Mouse (Mus musculus): Measurements from ENCODE around the gene Frmd4b. TPM values are rescaled to one million over a fixed set of nuclear protein-coding genes. Genes with fewer than 3 reads are reported as not detected.

Gene Frmd4b
- total RNA-seq (2017), result 3.9 and 6.4 TPM in 2 replicates

GRCm38 (mm10) chr6:97617266-97617743 is at the start of gene Frmd4b:
Gene Frmd4b, minus strand, starts transcription at chr6:97617541.
- ATAC-seq (ENCODE audit: extremely low read depth, insufficient number of reproducible peaks, low FRiP score, poor library complexity, severe bottlenecking), result no peak

DNA sequence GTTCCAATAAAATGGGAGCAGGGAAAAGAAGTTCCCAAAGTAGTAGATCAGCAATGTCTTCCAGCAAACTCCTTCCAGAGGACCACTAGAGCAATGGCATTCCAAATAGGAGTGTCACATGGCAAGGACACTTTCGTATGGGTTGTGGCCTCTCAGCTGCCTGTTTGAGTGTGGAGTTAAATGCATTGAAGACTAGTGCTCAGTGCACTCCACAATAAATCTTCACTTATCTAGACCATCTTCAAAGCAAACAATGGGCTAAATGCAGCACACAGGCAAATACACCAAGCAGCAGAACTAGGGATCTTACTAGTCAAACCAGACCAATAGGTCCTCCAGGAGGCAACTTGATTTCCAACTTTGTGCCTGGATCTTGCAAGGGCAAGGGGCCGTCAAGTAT is 49.1 kb upstream of the Frmd4b start:
- ATAC-seq (ENCODE audit: extremely low read depth, insufficient number of reproducible peaks, low FRiP score, poor library complexity, severe bottlenecking), result no peak

GRCm38 (mm10) chr6:97658921-97659320 is 41.6 kb upstream of the Frmd4b start:
- ATAC-seq (ENCODE audit: extremely low read depth, insufficient number of reproducible peaks, low FRiP score, poor library complexity, severe bottlenecking), result no peak

DNA sequence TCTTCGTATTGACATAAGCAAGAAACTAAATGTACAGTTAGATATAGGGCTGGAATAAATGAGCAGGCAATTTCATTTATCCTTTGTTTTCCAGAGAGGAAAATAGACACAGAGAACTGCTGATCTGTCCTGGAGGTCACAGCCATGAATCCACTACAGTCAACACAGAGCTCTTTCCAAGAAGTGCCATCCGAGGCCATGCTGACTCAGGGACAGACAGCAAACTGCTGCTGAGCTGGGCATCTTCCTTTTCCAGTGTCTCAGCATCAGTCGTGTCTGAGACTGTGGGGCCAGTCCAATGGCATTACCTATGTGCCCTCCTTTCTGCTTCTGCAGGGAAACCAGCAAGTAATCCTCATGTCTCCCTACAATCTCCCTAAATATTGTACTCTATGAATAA is 38.6 kb upstream of the Frmd4b start:
- no peak for ATAC-seq (ENCODE audit: extremely low read depth, insufficient number of reproducible peaks, low FRiP score, poor library complexity, severe bottlenecking)

GRCm38 (mm10) chr6:97647501-97647900 is 30.2 kb upstream of the Frmd4b start:
- no peak for ATAC-seq (ENCODE audit: extremely low read depth, insufficient number of reproducible peaks, low FRiP score, poor library complexity, severe bottlenecking)

DNA sequence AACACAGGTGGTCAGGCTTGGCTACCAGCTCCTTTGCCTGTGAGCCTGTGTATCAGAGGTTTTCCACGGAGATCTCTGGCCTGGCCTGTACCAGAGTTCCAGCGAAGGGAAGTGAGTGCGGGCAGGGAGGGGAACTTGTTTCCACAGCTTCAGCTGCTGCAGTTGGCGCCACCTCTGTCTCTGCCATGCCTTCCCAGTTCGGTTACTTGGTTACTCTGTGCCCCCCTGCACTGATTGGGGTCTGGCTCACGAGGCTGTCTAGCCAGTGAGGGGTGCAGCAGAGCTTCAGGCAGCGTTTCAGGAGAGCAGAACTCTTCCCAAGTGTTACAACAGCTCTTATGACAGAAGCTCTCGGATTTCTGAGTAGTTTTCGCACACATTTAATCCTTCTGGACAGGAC is 6.0 kb upstream of the Frmd4b start:
- ATAC-seq (ENCODE audit: extremely low read depth, insufficient number of reproducible peaks, low FRiP score, poor library complexity, severe bottlenecking), result no peak

GRCm38 (mm10) chr6:97622236-97622635 is 4.9 kb upstream of the Frmd4b start:
- ATAC-seq (ENCODE audit: extremely low read depth, insufficient number of reproducible peaks, low FRiP score, poor library complexity, severe bottlenecking), result no peak

DNA sequence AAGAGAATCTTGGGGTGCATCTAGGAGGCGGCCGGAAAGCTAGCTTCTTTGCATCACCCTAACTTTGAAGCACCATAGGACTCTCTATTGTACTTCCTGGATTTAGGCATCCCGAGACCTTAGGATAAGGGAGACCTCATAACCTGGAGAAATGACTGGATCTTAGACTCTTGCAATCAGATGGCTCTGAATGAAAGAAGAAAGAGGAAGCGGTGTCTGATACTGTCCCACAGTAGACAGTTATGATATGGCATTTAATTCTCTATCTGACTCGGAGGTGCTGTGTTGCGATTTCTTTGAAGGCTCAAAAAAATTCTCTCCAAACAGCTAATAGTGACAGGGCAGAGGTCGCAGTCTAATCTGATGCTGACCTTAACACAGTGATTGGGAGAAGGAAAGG is 433 bp upstream of the Frmd4b start:
- no peak for ATAC-seq (ENCODE audit: extremely low read depth, insufficient number of reproducible peaks, low FRiP score, poor library complexity, severe bottlenecking)

- no peak for ATAC-seq (ENCODE audit: extremely low read depth, insufficient number of reproducible peaks, low FRiP score, poor library complexity, severe bottlenecking)
Measured at GRCm38 (mm10) chr6:97616658-97617265, 579 bp downstream of the Frmd4b start.

- no peak for ATAC-seq (ENCODE audit: extremely low read depth, insufficient number of reproducible peaks, low FRiP score, poor library complexity, severe bottlenecking)
Measured at GRCm38 (mm10) chr6:97615901-97616461, 1.4 kb downstream of the Frmd4b start.

DNA sequence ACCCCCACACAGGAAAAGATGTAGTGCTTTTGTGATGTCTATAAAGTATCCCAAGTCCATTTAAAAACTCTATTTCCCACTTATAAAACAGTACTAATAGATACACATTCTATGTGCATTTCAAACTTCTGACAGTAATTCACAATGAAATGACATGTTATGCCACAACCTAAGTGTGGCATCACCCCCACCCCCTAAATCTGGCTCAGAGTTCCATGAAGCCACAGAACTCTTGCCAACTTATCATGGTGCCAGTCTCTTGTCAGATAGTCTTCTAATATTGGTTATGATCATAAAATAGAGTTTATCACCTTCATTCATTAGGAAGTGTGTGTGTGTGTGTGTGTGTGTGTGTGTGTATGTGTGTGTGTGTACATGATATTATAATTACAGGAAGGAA is 3.2 kb downstream of the Frmd4b start:
- no peak for ATAC-seq (ENCODE audit: extremely low read depth, insufficient number of reproducible peaks, low FRiP score, poor library complexity, severe bottlenecking)

GRCm38 (mm10) chr6:97612861-97613260 is 4.5 kb downstream of the Frmd4b start:
- no peak for ATAC-seq (ENCODE audit: extremely low read depth, insufficient number of reproducible peaks, low FRiP score, poor library complexity, severe bottlenecking)

GRCm38 (mm10) chr6:97610051-97610450 is 7.3 kb downstream of the Frmd4b start:
- ATAC-seq (ENCODE audit: extremely low read depth, insufficient number of reproducible peaks, low FRiP score, poor library complexity, severe bottlenecking), result no peak

GRCm38 (mm10) chr6:97607646-97608045 is 9.7 kb downstream of the Frmd4b start:
- ATAC-seq (ENCODE audit: extremely low read depth, insufficient number of reproducible peaks, low FRiP score, poor library complexity, severe bottlenecking), result no peak

DNA sequence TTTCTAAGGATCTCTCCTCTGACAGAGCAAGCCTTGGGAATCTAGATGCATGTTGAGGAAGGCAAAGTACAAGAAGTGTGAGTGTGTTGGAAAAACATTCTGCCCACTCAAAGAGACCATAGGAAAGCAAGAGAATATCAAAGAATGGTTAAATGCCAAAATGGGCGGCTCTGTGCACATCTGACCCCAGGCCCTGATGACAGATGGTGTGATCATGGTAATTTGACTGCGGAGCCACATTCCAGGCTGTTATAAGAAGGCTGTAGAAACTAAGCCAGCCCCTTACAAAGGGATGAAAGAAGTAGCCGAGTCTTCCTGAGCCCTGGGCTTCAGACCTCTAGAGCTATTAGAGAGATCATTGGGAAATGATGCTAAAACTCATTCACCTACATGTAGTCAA is 22.1 kb downstream of the Frmd4b start:
- ATAC-seq (ENCODE audit: extremely low read depth, insufficient number of reproducible peaks, low FRiP score, poor library complexity, severe bottlenecking), result no peak

GRCm38 (mm10) chr6:97594589-97594988 is 22.8 kb downstream of the Frmd4b start:
- no peak for ATAC-seq (ENCODE audit: extremely low read depth, insufficient number of reproducible peaks, low FRiP score, poor library complexity, severe bottlenecking)

DNA sequence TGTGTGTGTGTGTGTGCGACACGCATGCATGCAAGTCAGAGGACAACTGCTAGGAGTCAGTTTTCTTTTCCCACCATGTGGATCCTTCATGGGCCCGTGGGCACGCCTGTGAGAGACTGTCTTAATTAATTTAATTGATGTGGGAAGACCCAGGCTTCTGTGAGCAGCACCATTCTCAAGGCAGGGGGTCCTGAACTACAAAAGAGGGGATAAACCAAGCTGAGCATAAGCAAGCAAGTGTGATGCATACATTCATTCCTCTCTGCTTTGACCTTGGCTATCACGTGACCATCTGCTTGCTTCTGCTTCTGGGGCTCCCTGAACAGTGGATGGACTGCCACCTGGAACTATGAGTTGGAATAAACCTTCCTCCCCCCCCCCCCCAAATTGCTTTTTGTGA is 27.1 kb downstream of the Frmd4b start:
- no peak for ATAC-seq (ENCODE audit: extremely low read depth, insufficient number of reproducible peaks, low FRiP score, poor library complexity, severe bottlenecking)

GRCm38 (mm10) chr6:97589581-97589980 is 27.8 kb downstream of the Frmd4b start:
- no peak for ATAC-seq (ENCODE audit: extremely low read depth, insufficient number of reproducible peaks, low FRiP score, poor library complexity, severe bottlenecking)

GRCm38 (mm10) chr6:97589031-97589430 is 28.3 kb downstream of the Frmd4b start:
- ATAC-seq (ENCODE audit: extremely low read depth, insufficient number of reproducible peaks, low FRiP score, poor library complexity, severe bottlenecking), result no peak

- ATAC-seq (ENCODE audit: extremely low read depth, insufficient number of reproducible peaks, low FRiP score, poor library complexity, severe bottlenecking), result no peak
Measured at GRCm38 (mm10) chr6:97586606-97587005, 30.7 kb downstream of the Frmd4b start.

- ATAC-seq (ENCODE audit: extremely low read depth, insufficient number of reproducible peaks, low FRiP score, poor library complexity, severe bottlenecking), result no peak
Measured at GRCm38 (mm10) chr6:97586024-97586423, 31.3 kb downstream of the Frmd4b start.
